Mouse (Mus musculus): ENCODE measurements at regions not wholly inside any gene's neighbourhood (a gene's known extent, or its start where the extent isn't known, plus 50 kb on each side); places are given as distances from the start of the nearest gene placed in this dataset.

DNA sequence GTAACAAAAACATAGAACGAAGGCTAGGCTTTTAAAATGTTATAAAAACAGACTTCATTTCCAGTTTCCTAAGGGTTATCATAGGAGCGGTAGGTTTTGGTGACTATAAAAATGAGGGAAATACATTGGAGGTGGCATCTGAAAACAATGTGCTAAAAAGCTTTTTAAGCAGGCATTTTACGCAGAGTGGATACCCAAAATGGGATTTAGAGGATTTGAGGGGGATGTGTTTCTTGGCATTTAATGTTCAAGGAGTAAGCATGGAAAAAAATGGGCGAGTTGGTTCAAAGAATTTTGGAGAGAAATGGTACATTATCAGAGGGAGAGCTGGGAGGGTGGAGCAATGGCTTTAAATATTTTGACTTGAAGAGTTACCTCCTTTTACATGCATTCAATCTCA lies 334.6 kb upstream of the Satb1 start:
- TF ChIP-seq UBTF (IDR thresholded peaks at IDR 0.05; ENCODE audit: low read depth, low read length) (no peak), ETS1 (conservative IDR thresholded peaks at IDR 0.05; ENCODE audit: low read depth, low read length) (no peak)

All from CH12.LX (cell line).